Mouse (Mus musculus): ENCODE results near the gene Fat3.

The Fat3 gene

GRCm38 (mm10) chr9:16246741-16247140, 254.3 kb downstream of the Fat3 start:
- no peak for DNase-seq (ENCODE audit: low spot score in 2 of 2)

GRCm38 (mm10) chr9:16231575-16231974, 269.5 kb downstream of the Fat3 start:
- DNase-seq (ENCODE audit: low spot score in 2 of 2), result no peak

GRCm38 (mm10) chr9:16228919-16229318, 272.2 kb downstream of the Fat3 start:
- no peak for DNase-seq (ENCODE audit: low spot score in 2 of 2)

- no peak for DNase-seq (ENCODE audit: low spot score in 2 of 2)
These were observed 273.7 kb downstream of the Fat3 start for GRCm38 (mm10) chr9:16227398-16227797.

GRCm38 (mm10) chr9:16226545-16226944, 274.5 kb downstream of the Fat3 start:
- DNase-seq (ENCODE audit: low spot score in 2 of 2), result no peak

- peak in 1 of 2 experiments; percentile 25 for DNase-seq (ENCODE audit: low spot score in 2 of 2)
These were observed 279.2 kb downstream of the Fat3 start for GRCm38 (mm10) chr9:16221885-16222284.

- no peak for DNase-seq (ENCODE audit: low spot score in 2 of 2)
These were observed 284.9 kb downstream of the Fat3 start for GRCm38 (mm10) chr9:16216235-16216634.

GRCm38 (mm10) chr9:16214731-16215681, 286.1 kb downstream of the Fat3 start:
- peak in 1 of 2 experiments; percentile 38 for DNase-seq (ENCODE audit: low spot score in 2 of 2)

GRCm38 (mm10) chr9:16213324-16213723, 287.8 kb downstream of the Fat3 start:
- no peak for DNase-seq (ENCODE audit: low spot score in 2 of 2)

GRCm38 (mm10) chr9:16212628-16213027, 288.5 kb downstream of the Fat3 start:
- no peak for DNase-seq (ENCODE audit: low spot score in 2 of 2)

GRCm38 (mm10) chr9:16212163-16212562, 288.9 kb downstream of the Fat3 start:
- DNase-seq (ENCODE audit: low spot score in 2 of 2), result no peak

GRCm38 (mm10) chr9:16211468-16211867, 289.6 kb downstream of the Fat3 start:
- DNase-seq (ENCODE audit: low spot score in 2 of 2), result no peak

- no peak for DNase-seq (ENCODE audit: low spot score in 2 of 2)
These were observed 298.8 kb downstream of the Fat3 start for GRCm38 (mm10) chr9:16202296-16202695.

- DNase-seq (ENCODE audit: low spot score in 2 of 2), result no peak
These were observed 300.1 kb downstream of the Fat3 start for GRCm38 (mm10) chr9:16200948-16201347.

- no peak for DNase-seq (ENCODE audit: low spot score in 2 of 2)
These were observed 314.6 kb downstream of the Fat3 start for GRCm38 (mm10) chr9:16186461-16186860.

- no peak for DNase-seq (ENCODE audit: low spot score in 2 of 2)
These were observed 331.8 kb downstream of the Fat3 start for GRCm38 (mm10) chr9:16169238-16169637.

GRCm38 (mm10) chr9:16168051-16168450, 333.0 kb downstream of the Fat3 start:
- DNase-seq (ENCODE audit: low spot score in 2 of 2), result no peak

GRCm38 (mm10) chr9:16159366-16159765, 341.7 kb downstream of the Fat3 start:
- no peak for DNase-seq (ENCODE audit: low spot score in 2 of 2)

GRCm38 (mm10) chr9:16153580-16153930, 347.5 kb downstream of the Fat3 start:
- no peak for DNase-seq (ENCODE audit: low spot score in 2 of 2)

GRCm38 (mm10) chr9:16152756-16153579, 348.1 kb downstream of the Fat3 start:
- no peak for DNase-seq (ENCODE audit: low spot score in 2 of 2)

GRCm38 (mm10) chr9:16150046-16150445, 351.0 kb downstream of the Fat3 start:
- DNase-seq (ENCODE audit: low spot score in 2 of 2), result no peak

- DNase-seq (ENCODE audit: low spot score in 2 of 2), result no peak
These were observed 353.4 kb downstream of the Fat3 start for GRCm38 (mm10) chr9:16147735-16148134.

- DNase-seq (ENCODE audit: low spot score in 2 of 2), result no peak
These were observed 356.4 kb downstream of the Fat3 start for GRCm38 (mm10) chr9:16144684-16145083.
